ENCODE assay signal across 12 mouse cellular contexts in genomic region chr5:36379938-36380511, GRCm38 (mm10). TPM values are rescaled to one million over a fixed set of nuclear protein-coding genes. Genes with fewer than 3 reads are reported as not detected.
DNase-seq lines count a peak whose midpoint lies in the region; ATAC-seq and TF ChIP-seq lines count a peak whose summit lies in the region.
"Had no signal": no experiment of that assay in that cellular context is flagged by ENCODE, and none has a peak within 500 bp of the region (broad histone marks: within the 10 kb centered on the region; RNA-seq: fewer than 3 reads in every experiment).

No protein-coding gene starts in this region.

- peak; percentile 22 for DNase-seq in gastrocnemius, adult 18-20 months (ENCODE audit: low spot score)
- no peak for DNase-seq in gastrocnemius, postnatal 4 days (ENCODE audit: low spot score in 2 of 2)
- peak; percentile 56 to 59 for DNase-seq in right cerebral cortex, adult 2 months (ENCODE audit: low spot score in 2 of 2)
- no peak for DNase-seq in right cerebral cortex, postnatal 10 days (ENCODE audit: low spot score in 2 of 2)
- peak; percentile 60 for DNase-seq in gastrocnemius, postnatal 25 days
- DNase-seq in stomach, postnatal 0 days (ENCODE audit: low spot score), result peak; percentile 51
- no peak for DNase-seq in forebrain, embryonic 10.5 days (ENCODE audit: extremely low spot score, low spot score)
- DNase-seq in kidney, adult 2 months, result no peak
- DNase-seq: cerebellum, adult 2 months; heart, adult 2 months had no signal

- peak; percentile 8; the same call in 1 of the 2 replicates for ATAC-seq in stomach, postnatal 0 days (ENCODE audit: low FRiP score, low TSS enrichment)
- ATAC-seq: CD4-positive, CD25-positive, alpha-beta regulatory T cell, adult 4 months had no signal

- WGBS in stomach, postnatal 0 days, result 49% methylated on average over 6 of the region's 6 CpGs
- 86% methylated on average over 6 of the region's 6 CpGs for WGBS in forebrain, embryonic 10.5 days
- 47% methylated on average over 6 of the region's 6 CpGs for WGBS in kidney, adult 2 months

- no peak overlapping the region for H3K27ac ChIP-seq in stomach, postnatal 0 days (replicated peaks)
- H3K27ac ChIP-seq in forebrain, embryonic 10.5 days, result no peak overlapping the region
- no peak overlapping the region for H3K27ac ChIP-seq in kidney, adult 2 months (ENCODE audit: insufficient read depth, low read depth, low read length)
- H3K27ac ChIP-seq: heart, adult 2 months; neural tube, embryonic 15.5 days had no signal

- H3K27me3 ChIP-seq in stomach, postnatal 0 days (ENCODE audit: control insufficient read depth, insufficient read depth, low read length), result no peaks in the 10 kb centered on the region
- no peaks in the 10 kb centered on the region for H3K27me3 ChIP-seq in forebrain, embryonic 10.5 days (ENCODE audit: poor library complexity, severe bottlenecking)
- no peaks in the 10 kb centered on the region for H3K27me3 ChIP-seq in kidney, adult 2 months (replicated peaks; ENCODE audit: control insufficient read depth, insufficient read depth, low read length)
- H3K27me3 ChIP-seq: neural tube, embryonic 15.5 days had no signal

- no peak overlapping the region for H3K4me2 ChIP-seq in stomach, postnatal 0 days (replicated peaks; ENCODE audit: low read depth)
- H3K4me2 ChIP-seq: neural tube, embryonic 15.5 days had no signal

- TF ChIP-seq EP300 in stomach, postnatal 0 days (optimal IDR thresholded peaks at IDR 0.05), result no peak

- H3K9me3 ChIP-seq in stomach, postnatal 0 days (ENCODE audit: control insufficient read depth, low read length), result no peaks in the 10 kb centered on the region
- H3K9me3 ChIP-seq in forebrain, embryonic 10.5 days, result no peaks in the 10 kb centered on the region
- H3K9me3 ChIP-seq: neural tube, embryonic 15.5 days had no signal

- H3K4me1 ChIP-seq in stomach, postnatal 0 days (replicated peaks; ENCODE audit: control insufficient read depth, insufficient read depth), result peaks cover 4% of the 10 kb centered on the region; the same call in 1 of the 2 replicates
- H3K4me1 ChIP-seq in forebrain, embryonic 10.5 days, result peaks cover 52% of the 10 kb centered on the region
- H3K4me1 ChIP-seq in kidney, adult 2 months (ENCODE audit: control insufficient read depth, insufficient read depth, low read length), result no peaks in the 10 kb centered on the region

- no peak for TF ChIP-seq POLR2A in kidney, adult 2 months (IDR thresholded peaks at IDR 0.05; ENCODE audit: low read depth, low read length)

- no peak overlapping the region for H3K4me3 ChIP-seq in stomach, postnatal 0 days (ENCODE audit: low read depth, low read length)
- H3K4me3 ChIP-seq in forebrain, embryonic 10.5 days, result no peak overlapping the region
- no peak overlapping the region for H3K4me3 ChIP-seq in kidney, adult 2 months (ENCODE audit: insufficient read depth, low read depth, low read length)
- H3K4me3 ChIP-seq: heart, adult 2 months; neural tube, embryonic 15.5 days had no signal

- no peak for TF ChIP-seq CTCF in stomach, postnatal 0 days (IDR thresholded peaks at IDR 0.05; ENCODE audit: low read depth)
- no peak for TF ChIP-seq CTCF in kidney, adult 2 months (conservative IDR thresholded peaks at IDR 0.05; ENCODE audit: insufficient read depth, insufficient read length, low read depth, low read length)

- no peak overlapping the region for H3K9ac ChIP-seq in stomach, postnatal 0 days (ENCODE audit: low read length)
- H3K9ac ChIP-seq: neural tube, embryonic 15.5 days had no signal

- H3K36me3 ChIP-seq in stomach, postnatal 0 days (ENCODE audit: control insufficient read depth, insufficient read depth, low read length), result no peaks in the 10 kb centered on the region
- no peaks in the 10 kb centered on the region for H3K36me3 ChIP-seq in forebrain, embryonic 10.5 days (replicated peaks)
- H3K36me3 ChIP-seq in kidney, adult 2 months (ENCODE audit: control insufficient read depth, insufficient read depth, low read length), result no peaks in the 10 kb centered on the region
- H3K36me3 ChIP-seq: neural tube, embryonic 15.5 days had no signal

RNA-seq across cellular contexts. Expression of gene Sorcs2, which starts 17.9 kb away (rescaled TPM):
- total RNA-seq in gastrocnemius, adult 18-20 months (2021), result 1 to 10 TPM; 1.8 TPM
- 10 to 100 TPM; 35.8 to 38.1 TPM for total RNA-seq in gastrocnemius, postnatal 4 days (2021)
- 1 to 10 TPM; 2.2 to 4.3 TPM for total RNA-seq in gastrocnemius, postnatal 25 days (2021)
- polyA plus RNA-seq in stomach, postnatal 0 days (2015; fragmentation: Nextera tagmentation; extraction: Ambion mirVana), result 3.1 and 4.2 TPM in 2 replicates
- 4.7 and 4.8 TPM in 2 replicates for polyA plus RNA-seq in forebrain, embryonic 10.5 days (2016; fragmentation: Nextera tagmentation; extraction: Ambion mirVana)
- polyA plus RNA-seq in kidney, adult 2 months (2012; rRNA removed), result 1.9 and 2.3 TPM in 2 replicates

Comparison
In these comparisons a context has a peak if more than half of its experiments do, and no peak if none do; other contexts are left out.
1. DNase-seq: peak in gastrocnemius, adult 18-20 months (single experiment), right cerebral cortex, adult 2 months (2 of 2), gastrocnemius, postnatal 25 days (single experiment) and stomach, postnatal 0 days (single experiment); none in gastrocnemius, postnatal 4 days (0 of 2), right cerebral cortex, postnatal 10 days (0 of 2), forebrain, embryonic 10.5 days (single experiment) and kidney, adult 2 months (single experiment).
2. RNA of gene Sorcs2, which starts 17.9 kb away (total RNA-seq): 35.8 to 38.1 TPM in gastrocnemius, postnatal 4 days; 2.2 to 4.3 TPM in gastrocnemius, postnatal 25 days and 1.8 TPM in gastrocnemius, adult 18-20 months; every median in the first group is over 4 times any median in the second.